Mouse (Mus musculus) kidney, embryonic 16.5 days (tissue): ENCODE results near the gene Ppp4r1. TPM values are rescaled to one million over a fixed set of nuclear protein-coding genes. Genes with fewer than 3 reads are reported as not detected.

Experiments used
- ATAC-seq: fragments of 200-750 bp; cut with Nextera tagmentation; 2 replicates; pipeline ENCODE4 v1.8.0; 2017; ENCODE audit warnings: moderate TSS enrichment; ENCODE audit not compliant: low FRiP score, low TSS enrichment
- H3K27ac ChIP-seq: fragments of 300-500 bp; sonication (generic); 2 replicates; pipeline ENCODE4 v1.5.1; 2014; ENCODE audit warnings: low read length
- H3K27me3 ChIP-seq: fragments of 300-500 bp; sonication (generic); 2 replicates; pipeline ENCODE4 v1.6.1; 2014; ENCODE audit warnings: low read length, control low read depth, mixed read lengths; ENCODE audit not compliant: insufficient read depth
- H3K36me3 ChIP-seq: fragments of 300-500 bp; sonication (generic); 2 replicates; pipeline ENCODE4 v1.6.1; 2014; ENCODE audit warnings: low read length, control low read depth, mixed read lengths; ENCODE audit not compliant: insufficient read depth
- H3K4me1 ChIP-seq: fragments of 300-500 bp; sonication (generic); 2 replicates; pipeline ENCODE4 v1.6.1; 2014; ENCODE audit warnings: low read length, control low read depth, mixed read lengths; ENCODE audit not compliant: insufficient read depth
- H3K4me2 ChIP-seq: fragments of 300-500 bp; sonication (generic); replicated peaks from 2 replicates; pipeline ENCODE4 v1.6.1; 2014; ENCODE audit warnings: low read depth, low read length
- H3K4me3 ChIP-seq: fragments of 300-500 bp; sonication (generic); 2 replicates; pipeline ENCODE4 v1.5.1; 2014; ENCODE audit warnings: mild to moderate bottlenecking, low read length
- H3K9ac ChIP-seq: fragments of 300-500 bp; sonication (generic); replicated peaks from 2 replicates; pipeline ENCODE4 v1.6.1; 2014; ENCODE audit warnings: low read length
- H3K9me3 ChIP-seq: fragments of 300-500 bp; sonication (generic); 2 replicates; pipeline ENCODE4 v1.6.1; 2016; ENCODE audit warnings: low read length, control low read depth
- WGBS: fragments of 180-500 bp; shearing (Covaris S2); extraction: QIAGEN DNeasy Blood & Tissue Kit; methylation state at CpG from one replicate; pipeline ENCODE4 v1.1.7; 2014; 5-methylcytosine and 5-hydroxymethylcytosine counted together
- polyA plus RNA-seq: library from polyadenylated mRNA; unstranded; fragments of >200 nt; fragmentation: Nextera tagmentation; extraction: Ambion mirVana; gene quantifications from 2 replicates; pipeline ENCODE4 v1.2.1, GENCODE M21; 2015

Ppp4r1 gene
- polyA plus RNA-seq: 46.6 TPM in 2 replicates

DNA sequence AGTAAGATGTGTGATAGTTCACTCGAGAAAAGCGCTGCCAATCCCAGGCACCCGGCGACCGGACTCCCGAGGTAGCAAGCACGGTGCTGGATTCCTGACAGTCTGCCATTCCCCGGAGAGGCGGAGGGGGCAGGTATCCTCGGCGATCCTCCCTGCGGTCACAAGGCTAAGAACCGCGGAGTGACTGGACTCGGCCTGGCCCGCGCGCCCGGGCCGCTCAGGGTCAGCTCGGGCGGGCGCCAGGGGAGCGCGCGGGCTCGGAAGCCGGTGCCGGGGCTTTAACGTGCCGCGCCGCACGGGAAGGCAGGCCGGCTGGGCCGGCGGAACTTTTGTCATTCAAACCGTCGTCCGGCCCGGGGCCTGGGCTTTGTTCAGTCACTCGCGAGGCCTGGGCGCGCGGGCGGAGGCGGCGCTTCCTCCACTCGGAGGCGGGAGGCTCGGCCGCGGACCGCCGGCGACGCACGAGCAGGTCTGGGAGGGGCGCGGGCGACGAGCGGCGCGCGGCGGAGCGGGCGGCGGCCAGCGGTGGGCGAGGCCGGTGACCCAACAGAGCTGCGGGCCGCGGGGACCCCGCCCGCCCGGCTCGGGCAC lies at the start of gene Ppp4r1:
Ppp4r1 (plus strand) TSS at position 23 of the 591 bp plus-strand sequence.
- Histone ChIP-seq H3K9ac (peak within 1 kb of the TSS; percentile 99), H3K27ac (peak within 1 kb of the TSS; percentile 99), H3K9me3 (peaks cover 3% of the 10 kb centered on the region; the same call in 1 of the 2 replicates), H3K27me3 (no peaks in the 10 kb centered on the region), H3K4me1 (peaks cover 25% of the 10 kb centered on the region), H3K4me2 (peak within 1 kb of the TSS; percentile 74), H3K4me3 (peak within 1 kb of the TSS; percentile 94), H3K36me3 (peaks cover 16% of the 10 kb centered on the region; the same call in 1 of the 2 replicates)
- under 1% methylated on average over 66 of the region's 81 CpGs for WGBS
- ATAC-seq: peak; percentile 90

DNA sequence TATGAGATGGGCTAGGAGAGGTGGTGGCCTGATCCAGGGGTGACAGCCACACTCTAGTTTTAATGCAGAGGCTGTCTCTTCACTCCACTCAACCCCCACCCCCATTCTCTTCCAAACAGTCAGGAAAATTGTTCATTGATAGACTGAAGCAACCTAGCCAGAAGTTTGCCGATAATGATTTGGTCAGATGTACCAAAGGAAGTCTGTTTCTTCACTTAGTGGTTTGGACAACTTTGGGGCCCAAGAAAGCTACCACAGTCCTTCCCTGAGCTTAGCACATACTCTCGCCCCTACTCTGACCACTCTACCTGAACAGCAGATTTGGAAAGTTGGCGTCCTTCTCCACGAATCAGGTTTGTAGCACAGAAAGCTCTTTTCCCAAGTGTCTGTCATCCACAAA lies 49.7 kb upstream of the Ppp4r1 start:
- ATAC-seq: no peak
- WGBS: 85% methylated on average over 4 of the region's 4 CpGs
- H3K4me2 ChIP-seq: no peak overlapping the region

DNA sequence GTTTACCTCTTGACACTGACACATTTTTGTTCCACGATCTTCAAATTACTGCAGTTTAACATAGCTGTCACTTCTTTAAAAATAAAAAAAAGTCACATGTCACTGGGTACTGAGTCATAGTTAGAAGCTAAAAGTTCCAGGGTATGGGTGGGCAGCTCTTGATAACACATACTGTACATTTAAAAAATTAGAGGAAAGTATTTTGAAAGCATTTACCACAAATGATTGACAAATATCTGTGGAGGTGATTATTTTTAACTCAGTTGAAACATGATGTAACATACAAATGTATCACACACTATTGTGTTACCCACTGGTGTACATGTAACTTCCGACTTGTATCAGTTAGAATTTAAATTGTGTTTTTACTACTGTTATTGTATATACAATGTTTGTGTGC lies 47.3 kb upstream of the Ppp4r1 start:
- 88% methylated on average over 2 of the region's 2 CpGs for WGBS
- Histone ChIP-seq H3K4me1 (no peaks in the 10 kb centered on the region), H3K36me3 (no peaks in the 10 kb centered on the region), H3K4me3 (no peak overlapping the region), H3K27me3 (no peaks in the 10 kb centered on the region), H3K4me2 (no peak overlapping the region), H3K9me3 (no peaks in the 10 kb centered on the region), H3K9ac (no peak overlapping the region), H3K27ac (no peak overlapping the region)
- ATAC-seq: no peak

More for the DNA sequence above, 49.7 kb upstream of the Ppp4r1 start:
- Histone ChIP-seq H3K27ac (no peak overlapping the region), H3K36me3 (no peaks in the 10 kb centered on the region), H3K9ac (no peak overlapping the region), H3K9me3 (no peaks in the 10 kb centered on the region), H3K4me1 (no peaks in the 10 kb centered on the region), H3K27me3 (no peaks in the 10 kb centered on the region), H3K4me3 (no peak overlapping the region)

DNA sequence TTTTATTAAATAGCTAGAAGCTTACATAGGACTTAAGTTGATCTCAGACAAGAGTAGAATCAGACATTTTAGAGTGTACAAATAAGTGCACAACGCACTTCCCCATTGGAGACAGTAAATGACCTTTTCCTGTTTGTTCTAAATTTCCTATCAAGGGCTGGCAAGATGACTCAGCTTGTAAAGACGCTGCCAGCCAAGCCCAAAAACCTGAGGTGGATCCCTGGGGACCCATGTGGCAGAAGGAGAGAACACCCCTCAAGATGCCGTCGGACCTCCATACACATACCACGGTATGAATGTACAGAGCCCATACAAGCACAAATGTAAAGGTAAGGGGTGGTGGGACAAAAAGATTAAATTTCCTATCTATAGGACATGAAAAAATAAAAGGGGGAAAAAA lies 45.2 kb upstream of the Ppp4r1 start:
- H3K4me3 ChIP-seq: no peak overlapping the region
- H3K4me1 ChIP-seq: no peaks in the 10 kb centered on the region
- ATAC-seq: no peak
- WGBS: 73% methylated on average over 5 of the region's 5 CpGs
- no peak overlapping the region for H3K4me2 ChIP-seq
- H3K36me3 ChIP-seq: no peaks in the 10 kb centered on the region
- no peak overlapping the region for H3K9ac ChIP-seq
- no peak overlapping the region for H3K27ac ChIP-seq
- no peaks in the 10 kb centered on the region for H3K9me3 ChIP-seq
- no peaks in the 10 kb centered on the region for H3K27me3 ChIP-seq

DNA sequence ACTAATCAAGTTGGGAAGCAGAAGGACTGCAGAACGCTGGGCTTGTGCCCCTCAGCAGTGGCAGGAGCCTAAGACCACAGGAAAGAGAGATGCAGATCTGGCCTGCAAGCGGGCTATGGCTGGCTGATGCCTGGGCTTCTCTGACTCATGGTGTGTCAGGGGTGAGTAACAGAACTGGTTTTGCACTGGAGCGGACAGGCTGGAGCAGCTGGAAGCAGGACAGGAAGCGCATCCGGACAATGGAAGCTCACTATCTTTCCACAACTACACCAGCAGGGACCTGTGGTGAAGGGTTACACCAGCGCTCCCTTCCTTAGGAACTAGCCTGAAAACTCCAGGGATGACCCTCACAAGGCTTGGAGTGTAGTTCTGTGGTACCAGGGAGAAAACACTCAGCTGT lies 44.8 kb upstream of the Ppp4r1 start:
- peak; percentile 54; the same call in 1 of the 2 replicates for ATAC-seq
- H3K27ac ChIP-seq: no peak overlapping the region
- WGBS: 81% methylated on average over 6 of the region's 6 CpGs

DNA sequence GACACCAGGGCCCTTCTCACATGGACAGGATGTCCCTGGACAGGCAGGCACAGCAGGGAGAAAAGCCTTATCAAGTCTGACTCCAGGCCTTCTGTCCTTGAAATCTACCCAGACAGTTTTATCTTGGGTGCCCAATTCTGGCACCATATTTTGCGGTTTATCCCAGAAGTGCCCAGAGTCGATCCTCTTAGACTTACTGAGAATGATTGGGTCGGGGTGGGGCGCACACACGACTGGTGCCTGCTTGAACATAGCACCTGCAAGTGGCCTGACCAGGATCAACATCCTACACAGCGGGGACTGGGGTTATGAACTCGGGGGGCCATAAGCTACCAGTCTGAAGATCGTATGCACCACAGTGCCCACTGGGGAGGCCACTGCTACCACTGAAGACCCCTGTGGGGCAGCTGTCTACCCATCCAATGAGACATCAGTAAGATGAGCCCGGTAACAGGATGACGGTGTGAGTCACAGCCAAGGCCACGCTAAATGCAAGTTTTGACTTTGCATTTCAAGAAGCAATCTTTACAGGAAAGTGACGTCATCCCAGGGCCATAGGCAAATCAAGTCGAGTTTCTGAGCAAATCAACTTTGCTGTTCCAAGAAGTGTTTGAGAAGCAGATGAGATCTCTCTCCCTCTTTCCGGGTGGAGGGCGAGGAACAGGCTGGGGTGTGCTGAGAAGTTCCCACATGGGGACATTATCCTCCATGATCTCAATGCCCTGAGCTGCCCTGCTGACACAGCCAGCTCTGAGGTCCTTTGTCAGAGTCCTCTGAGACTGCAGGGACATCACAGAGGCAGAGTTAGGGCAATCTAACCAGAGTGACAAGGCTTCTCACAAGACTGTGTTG lies 42.3 kb upstream of the Ppp4r1 start:
- no peak for ATAC-seq
- Histone ChIP-seq H3K4me2 (no peak overlapping the region), H3K4me1 (no peaks in the 10 kb centered on the region; the same call in 1 of the 2 replicates), H3K27ac (no peak overlapping the region), H3K36me3 (0 out of 2 replicates have a peak, but pooled peaks cover 10% of the 10 kb centered on the region), H3K4me3 (no peak overlapping the region), H3K9ac (no peak overlapping the region), H3K9me3 (0 out of 2 replicates have a peak, but pooled peaks cover 4% of the 10 kb centered on the region), H3K27me3 (no peaks in the 10 kb centered on the region)
- WGBS: 87% methylated on average over 15 of the region's 15 CpGs

More for the DNA sequence above, 44.8 kb upstream of the Ppp4r1 start:
- H3K9me3 ChIP-seq: no peaks in the 10 kb centered on the region
- no peak overlapping the region for H3K4me2 ChIP-seq
- H3K9ac ChIP-seq: no peak overlapping the region
- no peaks in the 10 kb centered on the region for H3K4me1 ChIP-seq
- H3K36me3 ChIP-seq: no peaks in the 10 kb centered on the region
- H3K4me3 ChIP-seq: no peak overlapping the region
- H3K27me3 ChIP-seq: no peaks in the 10 kb centered on the region

DNA sequence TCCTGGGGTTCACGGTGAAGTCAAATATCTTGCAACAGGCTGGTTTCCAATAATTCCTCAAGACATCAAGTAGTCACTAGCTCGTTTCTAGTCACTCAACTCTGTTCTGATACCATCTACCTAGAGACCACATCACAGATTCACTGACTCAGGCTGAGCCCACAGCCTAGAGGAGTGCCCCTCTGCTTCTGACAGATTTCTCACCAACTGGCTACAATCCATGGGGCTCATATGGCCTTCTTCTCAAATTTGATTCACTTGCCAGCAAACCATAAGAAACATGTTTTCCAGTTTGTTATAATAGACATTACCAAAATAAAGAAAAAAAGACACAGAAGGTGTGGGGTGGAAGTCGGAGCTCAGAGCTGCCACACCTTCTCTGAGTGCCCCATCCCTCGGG lies 40.8 kb upstream of the Ppp4r1 start:
- no peak for ATAC-seq
- no peaks in the 10 kb centered on the region for H3K27me3 ChIP-seq
- 0 out of 2 replicates have a peak, but pooled peaks cover 10% of the 10 kb centered on the region for H3K36me3 ChIP-seq
- 0 out of 2 replicates have a peak, but pooled peaks cover 6% of the 10 kb centered on the region for H3K9me3 ChIP-seq
- H3K4me3 ChIP-seq: no peak overlapping the region
- H3K27ac ChIP-seq: no peak overlapping the region
- H3K9ac ChIP-seq: no peak overlapping the region
- no peak overlapping the region for H3K4me2 ChIP-seq
- H3K4me1 ChIP-seq: no peaks in the 10 kb centered on the region; the same call in 1 of the 2 replicates
- 88% methylated on average over 4 of the region's 4 CpGs for WGBS

DNA sequence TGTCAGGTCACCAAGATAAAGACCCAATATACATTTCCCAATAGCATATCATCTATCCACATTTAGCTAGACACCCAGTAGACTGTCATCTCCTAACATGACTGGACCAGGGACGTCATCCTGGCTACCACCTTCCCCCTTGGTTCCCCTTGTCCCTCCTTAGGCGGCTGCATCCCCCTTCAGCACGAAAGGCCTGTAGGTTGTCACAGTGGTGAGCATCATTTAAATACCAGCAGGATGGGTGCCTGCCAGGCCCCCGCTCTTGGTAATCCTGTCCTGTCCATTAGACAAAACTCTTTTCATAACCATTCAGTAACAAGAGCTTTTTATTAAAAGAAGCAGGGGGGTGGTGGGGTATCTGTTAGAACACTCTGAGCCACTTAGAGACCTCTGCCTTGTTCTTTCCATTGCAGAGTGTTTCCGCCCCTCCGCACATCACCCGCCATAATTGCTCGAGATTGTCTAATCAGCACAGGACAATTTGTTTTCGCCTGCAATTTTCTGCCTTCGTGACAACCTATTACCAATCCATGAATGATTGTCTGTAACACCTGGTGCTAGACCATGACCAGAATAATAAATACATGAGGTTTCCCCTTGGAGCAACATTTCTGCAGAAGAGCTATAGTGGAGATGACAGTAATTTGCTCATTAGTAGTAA lies 40.0 kb upstream of the Ppp4r1 start:
- Histone ChIP-seq H3K4me2 (no peak overlapping the region), H3K27me3 (no peaks in the 10 kb centered on the region), H3K27ac (no peak overlapping the region), H3K4me3 (no peak overlapping the region), H3K9ac (no peak overlapping the region), H3K9me3 (0 out of 2 replicates have a peak, but pooled peaks cover 6% of the 10 kb centered on the region), H3K36me3 (0 out of 2 replicates have a peak, but pooled peaks cover 10% of the 10 kb centered on the region), H3K4me1 (no peaks in the 10 kb centered on the region; the same call in 1 of the 2 replicates)
- 81% methylated on average over 10 of the region's 10 CpGs for WGBS
- no peak for ATAC-seq

DNA sequence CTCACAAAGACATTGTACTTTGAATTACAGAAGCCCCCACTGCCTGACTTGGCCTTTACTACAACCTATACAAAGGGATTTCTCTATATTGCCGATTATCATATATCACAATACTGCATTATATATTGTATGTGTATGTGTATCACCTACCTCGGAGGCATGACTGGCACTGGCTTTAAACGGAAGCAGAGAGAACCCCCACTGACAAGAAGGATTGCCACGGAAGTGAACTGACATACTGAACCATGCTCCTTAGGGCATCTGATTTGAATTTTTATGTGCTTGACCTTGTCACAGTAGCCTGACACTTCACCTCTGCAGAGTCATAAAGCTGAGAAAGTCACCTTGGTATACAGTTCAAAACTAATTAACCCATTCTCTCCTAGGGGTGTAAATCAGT lies 39.4 kb upstream of the Ppp4r1 start:
- H3K4me3 ChIP-seq: no peak overlapping the region

More for the DNA sequence above, 39.4 kb upstream of the Ppp4r1 start:
- H3K9me3 ChIP-seq: peaks cover 7% of the 10 kb centered on the region; the same call in 1 of the 2 replicates
- WGBS: 43% methylated on average over 4 of the region's 4 CpGs
- H3K27me3 ChIP-seq: no peaks in the 10 kb centered on the region
- H3K4me1 ChIP-seq: no peaks in the 10 kb centered on the region; the same call in 1 of the 2 replicates
- no peak overlapping the region for H3K9ac ChIP-seq
- ATAC-seq: no peak
- no peak overlapping the region for H3K4me2 ChIP-seq
- H3K36me3 ChIP-seq: 0 out of 2 replicates have a peak, but pooled peaks cover 10% of the 10 kb centered on the region
- no peak overlapping the region for H3K27ac ChIP-seq
